Mouse (Mus musculus): Measurements from ENCODE around the gene Gnb3. TPM values are rescaled to one million over a fixed set of nuclear protein-coding genes. Genes with fewer than 3 reads are reported as not detected.
"Not testable (repeated sequence)": the region's sequence is repeated elsewhere in the genome, so short reads cannot be mapped to it uniquely, and the experiment has no call there.

Gene Gnb3
- polyA plus RNA-seq, 2 experiments = 1.6 to 2.3 TPM

GRCm38 (mm10) chr6:124805341-124806321 is 34.4 kb downstream of the Gnb3 start:
- ATAC-seq (ENCODE audit: low FRiP score, low read depth) (peak; percentile 83), DNase-seq (ENCODE audit: low spot score) (peak; percentile 97)
- H3K9me3 ChIP-seq (ENCODE audit: control insufficient read depth, low read length) = no peaks in the 10 kb centered on the region
- H3K4me1 ChIP-seq (ENCODE audit: control insufficient read depth, insufficient read depth, low read length) = peaks cover 14% of the 10 kb centered on the region
- peak overlapping the region; percentile 86 for H3K27ac ChIP-seq (replicated peaks; ENCODE audit: low read depth, low read length)
- TF ChIP-seq POLR2A (IDR thresholded peaks at IDR 0.05; ENCODE audit: borderline replicate concordance, extremely low read depth, insufficient read depth, insufficient read length) = no peak
- 1% methylated on average over 34 of the region's 34 CpGs for WGBS
- H3K36me3 ChIP-seq (ENCODE audit: control insufficient read depth, insufficient read depth, low read length) = peaks cover 8% of the 10 kb centered on the region; the same call in 1 of the 2 replicates
- peak overlapping the region; percentile 75 for H3K4me2 ChIP-seq (replicated peaks; ENCODE audit: low read depth, low read length, severe bottlenecking)
- peak overlapping the region; percentile 53 for H3K9ac ChIP-seq (ENCODE audit: low read depth, low read length, severe bottlenecking)
- H3K27me3 ChIP-seq (ENCODE audit: control insufficient read depth, insufficient read depth, low read length) = no peaks in the 10 kb centered on the region
- H3K4me3 ChIP-seq (replicated peaks; ENCODE audit: low read length) = peak overlapping the region; percentile 45

GRCm38 (mm10) chr6:124804341-124804740 is 35.7 kb downstream of the Gnb3 start:
- no peak for TF ChIP-seq POLR2A (IDR thresholded peaks at IDR 0.05; ENCODE audit: borderline replicate concordance, extremely low read depth, insufficient read depth, insufficient read length)
- no peak overlapping the region for H3K9ac ChIP-seq (ENCODE audit: low read depth, low read length, severe bottlenecking)
- H3K4me2 ChIP-seq (replicated peaks; ENCODE audit: low read depth, low read length, severe bottlenecking) = no peak overlapping the region
- ATAC-seq (ENCODE audit: low FRiP score, low read depth) (no peak), DNase-seq (ENCODE audit: low spot score) (no peak)
- peaks cover 7% of the 10 kb centered on the region; the same call in 1 of the 2 replicates for H3K4me1 ChIP-seq (ENCODE audit: control insufficient read depth, insufficient read depth, low read length)
- H3K4me3 ChIP-seq (replicated peaks; ENCODE audit: low read length) = no peak overlapping the region
- 90% methylated on average over 3 of the region's 3 CpGs for WGBS
- no peaks in the 10 kb centered on the region for H3K9me3 ChIP-seq (ENCODE audit: control insufficient read depth, low read length)
- no peaks in the 10 kb centered on the region for H3K27me3 ChIP-seq (ENCODE audit: control insufficient read depth, insufficient read depth, low read length)
- no peaks in the 10 kb centered on the region for H3K36me3 ChIP-seq (ENCODE audit: control insufficient read depth, insufficient read depth, low read length)
- no peak overlapping the region for H3K27ac ChIP-seq (replicated peaks; ENCODE audit: low read depth, low read length)

GRCm38 (mm10) chr6:124803691-124804090 is 36.4 kb downstream of the Gnb3 start:
- ATAC-seq (ENCODE audit: low FRiP score, low read depth); H3K36me3 ChIP-seq (ENCODE audit: control insufficient read depth, insufficient read depth, low read length); H3K27me3 ChIP-seq (ENCODE audit: control insufficient read depth, insufficient read depth, low read length); H3K9me3 ChIP-seq (ENCODE audit: control insufficient read depth, low read length); H3K4me2 ChIP-seq (replicated peaks; ENCODE audit: low read depth, low read length, severe bottlenecking); H3K9ac ChIP-seq (ENCODE audit: low read depth, low read length, severe bottlenecking); H3K27ac ChIP-seq (replicated peaks; ENCODE audit: low read depth, low read length); H3K4me3 ChIP-seq (replicated peaks; ENCODE audit: low read length); H3K4me1 ChIP-seq (ENCODE audit: control insufficient read depth, insufficient read depth, low read length); DNase-seq (ENCODE audit: low spot score): not testable (repeated sequence)
- 93% methylated on average over 4 of the region's 4 CpGs for WGBS

- no peak overlapping the region for H3K9ac ChIP-seq (ENCODE audit: low read depth, low read length, severe bottlenecking)
- ATAC-seq (ENCODE audit: low FRiP score, low read depth) (no peak), DNase-seq (ENCODE audit: low spot score) (no peak)
- TF ChIP-seq POLR2A (IDR thresholded peaks at IDR 0.05; ENCODE audit: borderline replicate concordance, extremely low read depth, insufficient read depth, insufficient read length) = no peak
- no peak overlapping the region for H3K4me2 ChIP-seq (replicated peaks; ENCODE audit: low read depth, low read length, severe bottlenecking)
- H3K4me1 ChIP-seq (ENCODE audit: control insufficient read depth, insufficient read depth, low read length) = 0 out of 2 replicates have a peak, but pooled peaks cover 4% of the 10 kb centered on the region
- H3K36me3 ChIP-seq (ENCODE audit: control insufficient read depth, insufficient read depth, low read length) = no peaks in the 10 kb centered on the region
- no peaks in the 10 kb centered on the region for H3K27me3 ChIP-seq (ENCODE audit: control insufficient read depth, insufficient read depth, low read length)
- H3K27ac ChIP-seq (replicated peaks; ENCODE audit: low read depth, low read length) = no peak overlapping the region
- no peaks in the 10 kb centered on the region for H3K9me3 ChIP-seq (ENCODE audit: control insufficient read depth, low read length)
- H3K4me3 ChIP-seq (replicated peaks; ENCODE audit: low read length) = no peak overlapping the region
- WGBS = 84% methylated on average over 3 of the region's 3 CpGs
Measured at GRCm38 (mm10) chr6:124803061-124803460, 37.0 kb downstream of the Gnb3 start.

- H3K27me3 ChIP-seq (ENCODE audit: control insufficient read depth, insufficient read depth, low read length); DNase-seq (ENCODE audit: low spot score); H3K9me3 ChIP-seq (ENCODE audit: control insufficient read depth, low read length); ATAC-seq (ENCODE audit: low FRiP score, low read depth); H3K27ac ChIP-seq (replicated peaks; ENCODE audit: low read depth, low read length); H3K9ac ChIP-seq (ENCODE audit: low read depth, low read length, severe bottlenecking); H3K36me3 ChIP-seq (ENCODE audit: control insufficient read depth, insufficient read depth, low read length); H3K4me1 ChIP-seq (ENCODE audit: control insufficient read depth, insufficient read depth, low read length): not testable (repeated sequence)
- Histone ChIP-seq H3K4me2 (replicated peaks; ENCODE audit: low read depth, low read length, severe bottlenecking) (peak overlapping the region; percentile 19; the same call in 1 of the 2 replicates), H3K4me3 (replicated peaks; ENCODE audit: low read length) (0 out of 2 replicates have a peak overlapping the region, but pooled peaks have one; percentile 8)
- 14% methylated on average over 5 of the region's 9 CpGs for WGBS
Measured at GRCm38 (mm10) chr6:124802400-124802799, 37.7 kb downstream of the Gnb3 start.
